Mouse (Mus musculus): Measurements from ENCODE around the gene 1110057P08Rik.
"Not testable (repeated sequence)": the region's sequence is repeated elsewhere in the genome, so short reads cannot be mapped to it uniquely, and the experiment has no call there.

Gene 1110057P08Rik

GRCm38 (mm10) chr16:89174435-89174834 is at the start of gene 1110057P08Rik:
TSS of gene 1110057P08Rik (plus strand) at chr16:89174735.
- DNase-seq, result no peak

GRCm38 (mm10) chr16:89140551-89140950 is 34.0 kb upstream of the 1110057P08Rik start, which contains the start of gene Gm6358:
TSS of gene Gm6358 (plus strand) at chr16:89140851.
- DNase-seq, result no peak

DNA sequence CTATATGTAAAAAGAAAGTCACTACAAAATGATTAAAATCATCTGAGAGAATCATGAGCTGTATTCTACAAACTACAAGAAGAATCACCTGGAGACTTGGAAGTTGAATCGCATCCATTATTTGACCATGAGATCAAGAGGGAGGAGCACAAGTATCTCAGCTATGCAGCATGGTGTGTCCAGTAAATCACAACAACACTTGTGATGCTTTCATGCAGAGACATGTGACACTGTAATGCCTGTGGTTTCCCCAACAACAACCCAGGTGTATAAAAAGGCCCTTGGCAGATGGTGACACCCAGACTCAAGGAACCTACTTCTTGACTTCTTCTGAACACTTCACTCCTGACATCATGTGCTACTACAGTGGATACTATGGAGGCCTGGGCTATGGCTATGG is 23.7 kb upstream of the 1110057P08Rik start, which contains the start of gene Gm10061:
TSS of gene Gm10061 (plus strand) at position 301 of the 400 bp plus-strand sequence.
- DNase-seq, result no peak

- no peak for DNase-seq
Observed at GRCm38 (mm10) chr16:89157652-89158051, 16.9 kb upstream of the 1110057P08Rik start, which contains the start of gene Gm9789. TSS of gene Gm9789 (plus strand) at chr16:89157952.

DNA sequence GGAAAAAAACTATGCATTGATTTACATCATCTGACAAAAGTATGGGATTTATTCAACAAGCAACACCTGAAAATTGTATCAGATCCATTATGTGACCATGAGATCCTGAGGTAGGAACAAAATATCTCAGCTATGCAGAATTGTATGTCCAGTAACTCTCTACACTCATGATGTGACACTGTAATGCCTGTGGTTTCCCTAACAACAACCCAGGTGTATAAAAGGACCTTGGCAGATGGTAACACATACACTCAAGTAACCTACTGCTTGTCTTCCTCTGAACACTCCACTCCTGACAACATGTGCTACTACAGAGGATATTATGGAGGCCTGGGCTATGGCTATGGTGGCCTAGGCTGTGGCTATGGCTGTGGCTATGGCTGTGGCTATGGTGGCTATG is 5.3 kb upstream of the 1110057P08Rik start, which contains the start of gene Gm7735:
TSS of gene Gm7735 (plus strand) at position 301 of the 400 bp plus-strand sequence.
- not testable (repeated sequence) for DNase-seq

DNA sequence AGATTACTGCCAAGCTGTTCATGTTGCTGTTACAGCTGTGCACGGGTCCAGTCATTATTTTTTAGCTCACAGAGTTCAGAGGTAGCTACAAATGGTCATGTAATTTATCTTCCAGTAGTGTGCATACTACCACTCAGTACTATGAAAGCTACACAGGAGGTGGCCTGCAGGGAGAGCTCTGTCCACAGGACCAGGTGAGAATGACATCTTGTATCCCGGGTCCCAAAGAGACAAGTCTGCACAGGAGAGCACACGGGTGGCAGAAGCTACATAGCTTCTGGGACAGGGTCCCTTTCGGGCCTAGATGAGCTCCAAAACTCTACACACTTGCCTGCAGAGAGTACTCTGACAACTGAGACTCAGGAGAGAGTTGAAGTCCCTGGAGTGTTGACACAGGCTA is 14.1 kb downstream of the 1110057P08Rik start:
- no peak for DNase-seq

- no peak for DNase-seq
Observed at GRCm38 (mm10) chr16:89205561-89205960, 31.0 kb downstream of the 1110057P08Rik start, which contains the start of gene Krtap20-2. TSS of gene Krtap20-2 (plus strand) at chr16:89205861.

All from thymus, adult 18-20 months (tissue).